Mouse (Mus musculus) heart, postnatal 0 days (tissue): ENCODE measurements at regions not wholly inside any gene's neighbourhood (a gene's known extent, or its start where the extent isn't known, plus 50 kb on each side); places are given as distances from the start of the nearest gene placed in this dataset.

Experiments used
- ATAC-seq: fragments of 200-750 bp; cut with Nextera tagmentation; 2 replicates; pipeline ENCODE4 v1.8.0; 2017; ENCODE audit warnings: low read depth, moderate number of reproducible peaks, moderate library complexity; ENCODE audit not compliant: insufficient read depth
- DNase-seq: peaks from one replicate; pipeline ENCODE4 v3.0.0-alpha.2; 2016; ENCODE audit warnings: low spot score
- H3K27ac ChIP-seq: fragments of 300-500 bp; sonication (generic); 2 replicates; pipeline ENCODE4 v1.5.1; 2014; ENCODE audit warnings: low read depth, mild to moderate bottlenecking
- H3K27me3 ChIP-seq: fragments of 300-500 bp; sonication (generic); 2 replicates; pipeline ENCODE4 v1.6.1; 2014; ENCODE audit warnings: low read length, mixed read lengths; ENCODE audit not compliant: control insufficient read depth, insufficient read depth
- H3K36me3 ChIP-seq: fragments of 300-500 bp; sonication (generic); replicated peaks from 2 replicates; pipeline ENCODE4 v1.6.1; 2014; ENCODE audit warnings: low read length, mixed read lengths; ENCODE audit not compliant: control insufficient read depth, insufficient read depth
- H3K4me1 ChIP-seq: fragments of 300-500 bp; sonication (generic); 2 replicates; pipeline ENCODE4 v1.6.1; 2014; ENCODE audit warnings: antibody characterized with exemption; ENCODE audit not compliant: control insufficient read depth, insufficient read depth
- H3K4me2 ChIP-seq: fragments of 300-500 bp; sonication (generic); 2 replicates; pipeline ENCODE4 v1.6.1; 2014; ENCODE audit warnings: low read depth, mild to moderate bottlenecking, low read length, moderate library complexity
- H3K4me3 ChIP-seq: fragments of 300-500 bp; sonication (generic); 2 replicates; pipeline ENCODE4 v1.5.1; 2014; ENCODE audit warnings: low read depth, low read length
- H3K9ac ChIP-seq: fragments of 300-500 bp; sonication (generic); replicated peaks from 2 replicates; pipeline ENCODE4 v1.6.1; 2014; ENCODE audit warnings: low read depth, low read length, mixed read lengths
- H3K9me3 ChIP-seq: fragments of 300-500 bp; sonication (generic); replicated peaks from 2 replicates; pipeline ENCODE4 v1.6.1; 2016; ENCODE audit warnings: low read length; ENCODE audit not compliant: control insufficient read depth
- CTCF ChIP-seq: IDR thresholded peaks from 2 replicates; pipeline ENCODE4 v1.5.1; 2016; ENCODE audit warnings: antibody characterized with exemption, control low read depth, low read depth
- EP300 ChIP-seq: IDR thresholded peaks from 2 replicates; pipeline ENCODE4 v1.6.1; 2016; ENCODE audit warnings: antibody characterized with exemption, low read depth
- WGBS: fragments of 180-500 bp; shearing (Covaris S2); extraction: QIAGEN DNeasy Blood & Tissue Kit; methylation state at CpG from one replicate; pipeline ENCODE4 v1.1.7; 2014; 5-methylcytosine and 5-hydroxymethylcytosine counted together

DNA sequence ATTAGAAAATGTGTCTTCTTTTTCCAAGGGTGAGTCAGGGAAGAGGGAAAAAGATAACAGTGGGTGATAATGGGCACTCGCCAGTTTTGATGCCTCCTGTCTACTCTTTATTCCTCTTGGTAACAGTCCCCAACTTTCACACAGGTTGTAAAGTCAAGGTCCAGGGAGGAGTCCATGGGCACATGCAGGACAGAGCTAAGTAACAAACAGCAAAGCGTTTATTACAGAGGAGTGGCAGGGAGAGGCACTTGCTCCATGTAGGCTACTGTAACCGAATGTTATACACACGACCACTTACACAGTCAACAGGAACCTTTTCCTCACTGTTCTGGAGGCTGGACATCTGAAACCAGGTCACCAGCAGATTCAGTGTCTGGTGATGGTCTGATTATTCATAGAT is 56.7 kb upstream of the Rapgef5 start:
- no peak for TF ChIP-seq EP300
- TF ChIP-seq CTCF, result no peak
- H3K4me2 ChIP-seq, result no peak overlapping the region
- DNase-seq, result no peak
- H3K36me3 ChIP-seq, result no peaks in the 10 kb centered on the region
- 59% methylated on average over 4 of the region's 4 CpGs for WGBS
- no peak overlapping the region for H3K27ac ChIP-seq
- H3K9me3 ChIP-seq, result no peaks in the 10 kb centered on the region
- no peak overlapping the region for H3K4me3 ChIP-seq
- ATAC-seq, result no peak
- H3K4me1 ChIP-seq, result no peaks in the 10 kb centered on the region; the same call in 1 of the 2 replicates
- H3K27me3 ChIP-seq, result no peaks in the 10 kb centered on the region
- H3K9ac ChIP-seq, result no peak overlapping the region

GRCm38 (mm10) chr12:117465206-117465605 is 51.1 kb upstream of the Rapgef5 start:
- TF ChIP-seq CTCF (no peak), EP300 (no peak)
- ATAC-seq (no peak), DNase-seq (no peak)
- no peaks in the 10 kb centered on the region for H3K9me3 ChIP-seq
- 91% methylated on average over 3 of the region's 3 CpGs for WGBS
- H3K36me3 ChIP-seq, result no peaks in the 10 kb centered on the region
- no peak overlapping the region for H3K9ac ChIP-seq
- H3K27ac ChIP-seq, result no peak overlapping the region
- no peaks in the 10 kb centered on the region for H3K27me3 ChIP-seq
- H3K4me2 ChIP-seq, result no peak overlapping the region
- peaks cover 13% of the 10 kb centered on the region for H3K4me1 ChIP-seq
- no peak overlapping the region for H3K4me3 ChIP-seq

- Histone ChIP-seq H3K4me2 (no peak overlapping the region), H3K27ac (no peak overlapping the region), H3K27me3 (no peaks in the 10 kb centered on the region), H3K9ac (no peak overlapping the region), H3K4me3 (no peak overlapping the region), H3K36me3 (no peaks in the 10 kb centered on the region), H3K4me1 (peaks cover 13% of the 10 kb centered on the region), H3K9me3 (no peaks in the 10 kb centered on the region)
- WGBS, result 8% methylated on average over 7 of the region's 7 CpGs
- no peak for DNase-seq
- ATAC-seq, result no peak
- TF ChIP-seq EP300 (no peak), CTCF (no peak)
Observed at GRCm38 (mm10) chr12:117465998-117466397, 50.3 kb upstream of the Rapgef5 start.
